Mouse (Mus musculus) cerebellum, postnatal 14 days (tissue): ENCODE results near the gene Stt3a.

Experiments used
- DNase-seq, 2 experiments: peaks; one replicate each; pipeline ENCODE4 v3.0.0; 2021; ENCODE audit warnings: mixed read lengths in 2 of 2

Gene Stt3a

GRCm38 (mm10) chr9:36716624-36717023 lies 50.9 kb downstream of the Stt3a start:
- peak in 1 of 2 experiments; percentile 1 for DNase-seq

GRCm38 (mm10) chr9:36707304-36707703 lies 60.2 kb downstream of the Stt3a start:
- DNase-seq = no peak

GRCm38 (mm10) chr9:36705923-36706322 lies 61.6 kb downstream of the Stt3a start:
- no peak for DNase-seq

DNA sequence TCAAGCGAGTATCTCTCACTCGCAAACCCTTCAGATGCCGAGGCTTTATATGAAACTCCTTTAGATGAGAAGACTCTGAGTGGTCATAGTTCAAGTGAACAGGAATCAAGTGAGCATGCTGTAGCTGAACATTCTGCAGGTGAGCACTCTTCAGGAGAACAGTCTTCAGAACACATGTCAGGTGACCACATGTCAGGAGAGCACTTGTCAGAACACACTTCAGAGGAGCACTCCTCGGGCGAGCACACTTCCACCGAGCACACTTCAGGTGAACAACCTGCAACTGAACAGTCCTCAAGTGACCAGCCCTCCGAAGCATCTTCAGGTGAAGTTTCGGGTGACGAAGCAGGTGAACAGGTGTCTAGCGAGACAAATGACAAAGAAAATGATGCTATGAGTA lies 73.2 kb downstream of the Stt3a start:
- no peak for DNase-seq

- DNase-seq = no peak
Measured at GRCm38 (mm10) chr9:36692920-36693319, 74.6 kb downstream of the Stt3a start, which contains the start of gene Acrv1. Gene Acrv1 (plus strand): TSS chr9:36693220.

- DNase-seq = peak in 1 of 2 experiments; percentile 2
Measured at GRCm38 (mm10) chr9:36687329-36687728, 80.2 kb downstream of the Stt3a start.

DNA sequence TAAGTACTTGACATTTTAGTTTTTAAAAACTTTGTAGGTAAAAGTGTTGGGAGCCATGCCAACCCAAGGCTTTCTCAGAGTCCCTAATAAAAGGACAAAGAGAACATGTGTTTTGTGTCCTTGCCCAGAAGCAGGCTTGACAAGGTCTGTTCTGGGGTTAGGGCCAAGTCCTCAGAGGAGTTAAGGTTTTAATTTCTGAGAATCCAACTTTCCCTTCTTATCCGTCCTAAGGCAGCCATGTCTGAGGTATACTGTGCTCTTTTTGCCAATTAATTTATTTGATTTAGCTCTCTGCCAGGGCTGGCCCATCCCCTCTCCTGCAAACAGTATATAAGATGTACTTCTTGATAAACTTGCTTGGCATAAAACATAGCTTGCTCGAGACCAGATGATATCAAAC lies 86.1 kb downstream of the Stt3a start:
- DNase-seq = no peak
